Mouse (Mus musculus): ENCODE measurements around the gene Smim15. TPM values are rescaled to one million over a fixed set of nuclear protein-coding genes. Genes with fewer than 3 reads are reported as not detected.

The Smim15 gene
- polyA plus RNA-seq (2014; fragmentation: Illumina TruSeq; extraction: RNeasy Lipid Tissue Mini Kit (QIAGEN cat#74804); ENCODE audit: low replicate concordance): 222 TPM

DNA sequence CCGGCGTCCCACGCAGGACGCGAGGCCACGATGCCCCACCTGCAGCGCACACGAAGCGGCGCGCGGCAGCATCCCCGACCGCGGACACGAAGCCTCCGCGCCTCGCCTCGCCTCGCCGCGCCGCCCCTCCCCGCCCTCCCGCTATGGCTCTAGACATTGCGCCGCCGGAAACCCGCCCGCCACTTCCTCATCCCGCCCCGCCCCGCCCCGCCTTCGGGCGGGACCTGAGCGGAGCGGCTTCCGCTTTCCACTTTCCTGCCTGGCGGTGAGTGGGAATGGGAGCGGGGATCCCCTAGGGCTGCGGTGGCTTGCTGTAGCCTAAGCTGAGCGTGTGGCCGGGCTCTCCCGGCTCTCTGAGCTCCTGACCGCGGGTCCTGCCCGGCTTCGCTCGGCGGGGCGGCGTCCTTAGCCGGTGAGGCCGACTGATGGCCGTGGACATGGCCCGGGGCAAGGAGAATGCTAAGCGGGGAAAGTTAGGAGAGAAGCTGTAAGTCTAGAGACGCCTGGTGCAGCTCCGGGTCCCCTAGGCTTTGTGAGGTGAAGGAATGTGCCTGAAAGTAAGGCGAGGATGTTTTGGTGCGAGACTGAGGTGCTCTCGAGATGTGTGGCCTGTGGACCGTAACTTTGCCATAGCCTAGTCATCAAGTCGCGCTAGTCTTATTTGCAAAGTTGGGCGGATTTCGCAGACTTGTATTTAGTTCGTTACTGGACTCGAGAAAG lies at the start of gene Smim15:
Gene Smim15, plus strand, starts transcription at position 225 of the 720 bp plus-strand sequence.

Other genes with a start within 250 kb of the Smim15 start
- 58.7 TPM for gene Ndufaf2, start 114.2 kb downstream of the Smim15 start, polyA plus RNA-seq (2014; fragmentation: Illumina TruSeq; extraction: RNeasy Lipid Tissue Mini Kit (QIAGEN cat#74804); ENCODE audit: low replicate concordance)
- gene Ercc8, start 114.3 kb downstream of the Smim15 start, polyA plus RNA-seq (2014; fragmentation: Illumina TruSeq; extraction: RNeasy Lipid Tissue Mini Kit (QIAGEN cat#74804); ENCODE audit: low replicate concordance): 5.3 TPM
- gene Elovl7, start 170.0 kb downstream of the Smim15 start, polyA plus RNA-seq (2014; fragmentation: Illumina TruSeq; extraction: RNeasy Lipid Tissue Mini Kit (QIAGEN cat#74804); ENCODE audit: low replicate concordance): 58.8 TPM